Mouse (Mus musculus): ENCODE data around the gene Abcb8.

DNA sequence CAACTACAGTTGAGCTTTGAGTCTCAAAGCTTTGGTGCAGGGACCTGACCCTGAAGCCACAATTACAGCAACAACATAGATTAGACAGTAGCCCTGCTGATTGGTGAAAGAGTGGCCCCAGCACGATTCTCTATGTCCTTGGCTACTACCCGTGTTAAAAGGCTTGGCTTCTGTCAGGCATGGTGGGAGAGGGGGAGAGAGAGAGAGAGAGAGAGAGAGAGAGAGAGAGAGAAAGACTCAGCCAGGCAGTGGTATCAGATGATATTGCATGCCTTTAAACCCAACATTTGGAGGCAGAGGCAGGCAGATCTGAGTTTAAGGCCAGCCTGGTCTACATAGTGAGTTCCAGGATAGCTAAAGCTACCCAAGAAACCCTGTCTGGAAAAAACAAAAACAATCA, 11.5 kb upstream of the Abcb8 start:
- TF ChIP-seq CTCF (IDR thresholded peaks at IDR 0.05) (no peak), EP300 (IDR thresholded peaks at IDR 0.05; ENCODE audit: insufficient read depth, low read depth, low read length) (no peak), POLR2A (IDR thresholded peaks at IDR 0.05; ENCODE audit: insufficient read depth, low read depth, low read length) (no peak)

All from heart, adult 2 months (tissue).